Mouse (Mus musculus) testis, postnatal 10 days (tissue): ENCODE data around the gene Cox15.

Experiments used
- DNase-seq: peaks from one replicate; pipeline ENCODE4 v3.0.0; 2021; ENCODE audit warnings: low spot score

The Cox15 gene

DNA sequence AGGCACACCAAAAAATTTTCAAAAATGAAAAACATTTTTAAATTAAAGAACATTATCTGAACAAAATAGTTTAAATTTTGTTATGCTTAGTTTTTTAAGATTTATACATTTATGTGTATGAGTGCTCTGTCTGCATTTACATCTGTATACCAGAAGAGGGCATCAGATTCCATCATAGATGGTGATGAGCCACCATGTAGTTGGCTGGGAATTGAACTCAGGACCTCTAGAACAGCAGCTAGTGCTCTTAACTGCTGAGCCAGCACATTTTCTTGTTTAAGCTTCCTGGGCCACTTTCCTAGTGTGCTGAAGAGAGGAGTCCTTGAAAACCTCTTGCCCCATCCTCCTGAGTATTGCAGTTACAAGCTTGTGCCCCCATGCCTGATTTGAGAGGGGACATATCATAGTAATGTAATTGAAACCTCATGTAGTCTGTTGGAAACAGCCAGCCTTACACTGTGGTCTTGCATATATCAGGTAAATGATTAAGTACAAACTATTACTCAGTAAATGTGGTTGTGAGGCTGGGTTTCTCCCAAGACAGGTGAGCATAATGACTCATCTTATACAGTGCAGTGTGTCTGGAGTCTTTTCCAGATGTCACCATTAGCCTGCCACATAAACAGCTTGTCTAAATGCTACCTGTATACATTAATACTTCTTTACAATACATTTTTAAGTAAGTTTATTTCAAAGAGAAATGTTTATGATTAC lies 8.9 kb upstream of the Cox15 start:
- no peak for DNase-seq

GRCm38 (mm10) chr19:43760504-43760903 lies 7.7 kb upstream of the Cox15 start:
- DNase-seq = peak; percentile 88

DNA sequence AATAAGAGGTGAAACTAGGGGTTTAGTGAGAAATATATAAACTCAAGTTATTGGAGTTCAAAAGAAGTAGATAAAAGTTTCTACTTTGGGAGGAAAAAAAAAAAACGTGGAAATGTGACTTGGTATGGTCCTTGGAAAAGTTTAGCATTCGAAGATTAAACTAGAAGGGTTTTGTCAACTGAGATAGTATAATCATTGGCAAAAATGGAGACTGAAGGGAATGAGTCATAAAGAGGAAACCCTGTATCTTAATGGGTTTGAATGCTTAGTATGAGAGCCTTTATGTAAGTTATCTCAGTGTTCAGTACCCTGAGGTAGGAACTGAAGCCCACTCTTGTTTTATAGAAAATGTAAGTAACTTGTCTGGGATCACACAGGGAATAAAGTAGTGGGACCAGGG lies 2.1 kb upstream of the Cox15 start:
- DNase-seq = no peak

DNA sequence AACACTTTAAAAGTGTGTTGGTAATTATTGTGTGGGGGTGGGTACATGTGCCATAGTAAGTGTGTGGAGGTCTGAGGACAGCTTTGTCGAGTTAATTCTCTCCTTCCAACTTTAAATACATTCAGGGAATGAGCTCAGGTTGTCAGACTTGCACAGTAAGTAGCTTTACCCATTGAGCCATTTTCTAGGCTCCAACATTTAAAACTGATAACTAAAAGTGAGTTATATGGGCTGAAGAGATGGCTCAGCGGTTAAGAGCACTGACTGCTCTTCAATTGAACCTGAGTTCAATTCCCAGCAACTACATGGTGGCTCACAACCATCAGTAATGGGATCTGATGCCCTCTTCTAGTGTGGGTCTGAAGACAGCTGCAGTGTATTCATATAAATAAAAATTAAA lies 1.4 kb upstream of the Cox15 start:
- no peak for DNase-seq

GRCm38 (mm10) chr19:43753226-43753835 lies 531 bp upstream of the Cox15 start:
- DNase-seq = peak; percentile 95

DNA sequence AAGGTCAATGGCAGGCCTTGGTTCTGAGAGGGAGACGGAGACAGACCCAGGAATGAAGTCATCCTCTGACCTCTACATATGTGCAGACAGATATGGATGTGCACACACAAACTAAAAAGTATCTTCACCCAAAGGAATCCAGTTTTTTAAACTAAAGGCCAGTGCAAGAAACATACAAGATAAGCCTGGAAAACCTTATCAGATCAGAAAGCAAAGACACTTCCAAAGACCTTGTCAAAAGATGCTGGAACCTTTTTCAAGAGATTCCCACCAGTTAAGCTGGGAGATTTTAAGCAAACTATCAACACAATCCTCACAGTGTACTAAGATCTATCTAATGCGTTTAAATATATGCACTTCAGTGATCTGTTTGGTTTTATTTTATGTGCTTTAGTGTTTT lies 2.8 kb downstream of the Cox15 start:
- no peak for DNase-seq

DNA sequence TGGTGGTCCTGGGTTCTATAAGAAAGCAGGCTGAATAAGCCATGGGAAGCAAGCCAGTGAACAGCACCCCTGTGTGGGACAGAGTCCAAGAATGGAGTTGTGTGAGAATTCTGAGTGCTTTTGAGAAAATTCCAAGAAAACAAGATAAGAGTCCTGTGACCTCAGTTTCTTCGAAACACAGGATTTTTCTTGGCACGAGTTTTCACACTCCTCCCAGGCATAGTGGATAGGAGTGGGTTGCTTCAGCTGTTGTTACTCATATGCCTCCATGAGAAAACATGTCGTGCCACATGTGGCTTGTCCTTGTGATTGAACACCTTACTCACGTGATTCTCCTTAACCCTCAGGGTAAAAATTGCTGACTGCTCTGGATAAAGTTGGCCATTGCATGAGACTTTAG lies 4.9 kb downstream of the Cox15 start:
- DNase-seq = no peak

GRCm38 (mm10) chr19:43745740-43746139 lies 7.1 kb downstream of the Cox15 start:
- no peak for DNase-seq

DNA sequence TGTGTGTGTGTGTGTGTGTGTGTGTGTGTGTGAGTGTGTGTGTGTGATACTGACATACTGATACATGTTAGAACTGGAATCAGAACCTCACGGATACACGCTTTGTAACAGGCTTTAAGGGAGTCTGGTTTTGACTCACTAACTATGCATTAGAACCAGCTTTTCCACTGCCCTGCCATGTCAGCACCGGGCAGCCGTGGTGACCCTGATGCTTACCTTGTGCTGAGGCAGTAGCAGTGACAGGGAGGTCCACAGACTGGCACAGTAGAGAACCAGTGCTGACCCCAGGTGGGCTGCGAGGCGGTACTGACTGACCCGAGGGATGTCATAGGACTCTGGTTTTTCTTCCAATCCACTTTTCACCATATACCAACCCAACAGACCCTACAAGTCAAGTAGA lies 9.4 kb downstream of the Cox15 start:
- DNase-seq = no peak

DNA sequence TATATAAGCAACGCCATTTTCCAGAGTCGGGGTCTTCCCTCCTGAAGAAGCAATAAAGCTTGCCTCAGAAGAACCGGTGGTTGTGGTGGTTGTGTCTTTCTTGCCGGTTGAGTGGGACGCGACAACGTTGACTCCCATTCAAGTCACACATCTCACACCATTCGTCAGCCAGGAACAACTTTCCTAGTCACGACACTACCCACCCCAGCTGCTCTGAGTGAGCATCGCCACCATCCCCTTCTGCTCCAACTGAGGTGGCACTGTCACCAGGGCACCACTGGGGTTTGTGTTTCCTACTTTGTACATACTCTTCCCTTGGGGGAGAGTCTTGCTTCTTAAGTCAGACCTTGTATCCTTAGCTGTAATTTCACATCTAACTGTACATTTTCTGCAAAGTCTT lies 14.4 kb downstream of the Cox15 start:
- DNase-seq = no peak

GRCm38 (mm10) chr19:43731157-43731556 lies 21.6 kb downstream of the Cox15 start:
- DNase-seq = no peak

- peak; percentile 33 for DNase-seq
Measured at GRCm38 (mm10) chr19:43730037-43730428, 22.8 kb downstream of the Cox15 start.

DNA sequence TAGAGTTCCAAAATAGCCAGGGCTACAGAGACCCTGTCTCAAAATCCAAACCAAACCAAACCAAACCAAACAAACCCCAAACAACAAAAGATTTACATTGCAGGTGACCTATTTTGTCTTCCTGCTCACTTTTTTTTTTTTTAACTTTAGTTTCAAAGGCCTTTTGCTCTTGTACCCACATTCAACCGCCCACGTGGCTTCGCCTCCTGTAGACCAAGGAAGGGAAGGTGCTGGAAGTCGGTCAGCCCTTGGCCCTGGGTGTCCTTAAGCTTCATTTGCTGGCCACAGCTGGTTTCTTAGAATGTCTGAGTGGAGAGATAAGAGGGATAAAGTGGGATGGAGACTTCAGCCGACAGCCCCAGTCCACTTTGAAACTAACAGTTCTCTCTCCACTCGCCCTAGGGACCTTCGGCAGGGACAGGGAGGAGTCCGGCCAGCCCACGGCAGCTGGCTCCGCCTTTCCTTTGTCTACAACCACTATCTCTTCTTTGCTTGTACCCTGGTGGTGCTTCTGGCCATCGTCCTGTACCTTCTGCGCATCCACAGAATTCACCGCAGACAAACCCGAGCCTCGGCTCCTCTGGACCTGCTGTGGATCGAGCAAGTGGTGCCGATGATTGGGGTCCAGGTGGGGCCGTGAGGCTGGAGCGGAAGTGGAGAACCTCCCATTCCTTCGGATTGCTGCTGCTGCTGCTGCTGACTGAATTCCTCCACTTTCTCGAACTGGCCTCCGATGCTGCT lies 23.3 kb downstream of the Cox15 start:
- DNase-seq = peak; percentile 65

GRCm38 (mm10) chr19:43726510-43727146 lies 26.2 kb downstream of the Cox15 start:
- DNase-seq = peak; percentile 32

- DNase-seq = no peak
Measured at GRCm38 (mm10) chr19:43724821-43725220, 28.0 kb downstream of the Cox15 start.

DNA sequence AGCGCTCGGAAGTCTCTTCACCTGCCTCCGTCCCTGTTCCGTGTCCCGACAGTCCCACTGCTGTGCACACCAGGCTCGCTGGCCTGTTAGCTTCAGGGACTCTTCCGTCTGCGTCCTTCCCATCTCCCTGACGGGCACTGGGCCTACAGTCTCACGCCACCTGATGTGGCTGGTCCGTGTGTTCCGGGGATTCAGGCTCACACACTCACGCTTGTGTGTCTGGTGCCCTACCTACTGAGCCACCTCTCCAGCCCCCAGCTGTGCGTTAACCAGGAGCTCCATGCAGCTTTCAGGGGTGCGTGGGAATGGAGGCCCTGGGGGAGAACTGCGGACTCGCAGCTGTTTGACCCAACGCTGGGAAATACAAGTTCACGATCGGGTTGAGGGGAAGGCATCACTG lies 28.6 kb downstream of the Cox15 start:
- no peak for DNase-seq

DNA sequence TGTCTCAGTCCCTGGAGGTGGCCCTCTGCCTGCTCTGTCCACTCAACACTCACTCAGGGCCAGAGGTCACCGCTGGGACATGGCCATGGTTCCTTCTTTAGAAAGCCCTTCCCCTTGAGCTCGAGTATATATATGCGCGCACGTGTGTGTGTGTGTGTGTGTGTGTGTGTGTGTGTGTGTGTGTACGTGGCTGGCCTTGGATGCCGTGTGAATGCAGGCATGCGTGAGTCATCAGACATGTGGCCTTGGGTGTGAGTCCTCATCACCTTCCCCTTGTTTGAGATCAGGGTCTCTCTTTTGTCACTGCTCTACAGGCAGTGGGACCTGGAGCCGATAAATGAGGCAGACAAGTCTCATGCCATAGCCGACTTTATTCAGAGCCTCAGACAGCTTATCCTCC lies 29.3 kb downstream of the Cox15 start:
- no peak for DNase-seq

- DNase-seq = no peak
Measured at GRCm38 (mm10) chr19:43722891-43723290, 29.9 kb downstream of the Cox15 start.

DNA sequence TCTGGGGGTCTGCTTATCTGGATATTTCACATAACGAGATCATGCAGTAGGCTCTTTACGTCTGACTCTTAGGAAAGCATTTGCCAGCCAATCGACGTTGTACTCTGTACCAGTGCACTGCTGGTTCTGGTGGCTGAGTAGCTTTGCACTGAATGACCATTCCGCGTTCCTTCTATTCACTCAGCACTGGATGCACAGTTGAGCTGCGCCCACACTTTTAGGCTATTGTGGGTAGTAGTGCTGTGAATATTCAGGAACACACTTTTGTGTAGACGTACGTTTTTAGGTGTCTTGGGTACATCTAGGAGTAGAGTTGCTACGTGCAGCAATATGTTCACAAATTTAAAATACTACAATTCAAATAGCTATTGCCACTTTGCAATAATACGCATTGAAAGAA lies 32.7 kb downstream of the Cox15 start:
- no peak for DNase-seq

DNA sequence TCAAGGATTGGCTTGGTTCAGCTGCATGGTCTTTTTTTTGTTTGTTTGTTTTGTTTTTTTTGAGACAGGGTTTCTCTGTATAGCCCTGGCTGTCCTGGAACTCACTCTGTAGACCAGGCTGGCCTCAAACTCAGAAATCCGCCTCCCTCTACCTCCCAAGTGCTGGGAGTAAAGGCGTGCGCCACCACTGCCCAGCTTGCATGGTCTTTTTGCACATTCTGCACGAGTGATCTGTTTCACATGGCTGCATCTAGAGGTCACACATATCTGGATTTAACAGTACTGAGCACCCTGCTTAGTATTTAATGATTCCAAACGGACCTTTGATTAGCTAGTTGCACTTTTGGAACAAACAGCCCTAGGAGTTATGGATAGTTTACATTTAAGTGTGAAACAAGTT lies 40.8 kb downstream of the Cox15 start:
- no peak for DNase-seq

- DNase-seq = no peak
Measured at GRCm38 (mm10) chr19:43711159-43711916, 41.5 kb downstream of the Cox15 start.

- no peak for DNase-seq
Measured at GRCm38 (mm10) chr19:43709317-43709716, 43.5 kb downstream of the Cox15 start.
